Mouse (Mus musculus) intestine, embryonic 14.5 days (tissue): ENCODE data around the gene Morn1. TPM values are rescaled to one million over a fixed set of nuclear protein-coding genes. Genes with fewer than 3 reads are reported as not detected.

Experiments used
- ATAC-seq: fragments of 200-750 bp; cut with Nextera tagmentation; replicated peaks from 2 replicates; pipeline ENCODE4 v1.8.0; 2017; ENCODE audit warnings: low read depth, moderate number of reproducible peaks, moderate TSS enrichment, moderate library complexity; ENCODE audit not compliant: low FRiP score, low TSS enrichment
- DNase-seq: peaks from one replicate; pipeline ENCODE4 v3.0.0-alpha.2; 2018; ENCODE audit warnings: low spot score
- H3K27ac ChIP-seq: fragments of 300-500 bp; sonication (generic); 2 replicates; pipeline ENCODE4 v1.5.1; 2014; ENCODE audit warnings: low read depth, mild to moderate bottlenecking, control low read depth
- H3K27me3 ChIP-seq: fragments of 300-500 bp; sonication (generic); replicated peaks from 2 replicates; pipeline ENCODE4 v1.6.1; 2014; ENCODE audit warnings: low read length, control low read depth; ENCODE audit not compliant: control insufficient read depth, insufficient read depth
- H3K36me3 ChIP-seq: fragments of 300-500 bp; sonication (generic); 2 replicates; pipeline ENCODE4 v1.6.1; 2014; ENCODE audit warnings: low read length, control low read depth; ENCODE audit not compliant: control insufficient read depth, insufficient read depth
- H3K4me1 ChIP-seq: fragments of 300-500 bp; sonication (generic); replicated peaks from 2 replicates; pipeline ENCODE4 v1.6.1; 2014; ENCODE audit warnings: low read length, control low read depth, mixed read lengths; ENCODE audit not compliant: control insufficient read depth, insufficient read depth
- H3K4me2 ChIP-seq: fragments of 300-500 bp; sonication (generic); 2 replicates; pipeline ENCODE4 v1.6.1; 2014; ENCODE audit warnings: low read length
- H3K4me3 ChIP-seq: fragments of 300-500 bp; sonication (generic); 2 replicates; pipeline ENCODE4 v1.5.1; 2014; ENCODE audit warnings: low read depth, low read length, control low read depth, mixed read lengths
- H3K9ac ChIP-seq: fragments of 300-500 bp; sonication (generic); 2 replicates; pipeline ENCODE4 v1.6.1; 2014; ENCODE audit warnings: mild to moderate bottlenecking, low read length
- H3K9me3 ChIP-seq: fragments of 300-500 bp; sonication (generic); 2 replicates; pipeline ENCODE4 v1.6.1; 2016; ENCODE audit warnings: low read length, control low read depth; ENCODE audit not compliant: control insufficient read depth
- WGBS: fragments of 180-500 bp; shearing (Covaris S2); extraction: QIAGEN DNeasy Blood & Tissue Kit; methylation state at CpG from one replicate; pipeline ENCODE4 v1.1.7; 2014; 5-methylcytosine and 5-hydroxymethylcytosine counted together
- polyA plus RNA-seq: library from polyadenylated mRNA; unstranded; fragments of >200 nt; fragmentation: Nextera tagmentation; extraction: Ambion mirVana; gene quantifications from 2 replicates; pipeline ENCODE4 v1.2.1, GENCODE M21; 2014

Morn1 gene
- polyA plus RNA-seq, 1 experiment from 2014 or later, result 3.8 TPM

- peak overlapping the region; percentile 84 for H3K27ac ChIP-seq
- peak; percentile 76 for DNase-seq
- H3K36me3 ChIP-seq, result 0 out of 2 replicates have a peak, but pooled peaks cover 4% of the 10 kb centered on the region
- no peaks in the 10 kb centered on the region for H3K9me3 ChIP-seq
- ATAC-seq, result peak; percentile 56
- 52% methylated on average over 18 of the region's 18 CpGs for WGBS
- no peaks in the 10 kb centered on the region for H3K27me3 ChIP-seq
- peaks cover 72% of the 10 kb centered on the region for H3K4me1 ChIP-seq
- 0 out of 2 replicates have a peak overlapping the region, but pooled peaks have one; percentile 13 for H3K9ac ChIP-seq
- no peak overlapping the region for H3K4me3 ChIP-seq
- H3K4me2 ChIP-seq, result peak overlapping the region; percentile 38
Observed at GRCm38 (mm10) chr4:155184248-155185070, 98.1 kb downstream of the Morn1 start.

GRCm38 (mm10) chr4:155185845-155186244, 99.5 kb downstream of the Morn1 start:
- no peaks in the 10 kb centered on the region for H3K27me3 ChIP-seq
- 0 out of 2 replicates have a peak, but pooled peaks cover 4% of the 10 kb centered on the region for H3K36me3 ChIP-seq
- H3K4me2 ChIP-seq, result no peak overlapping the region
- DNase-seq, result no peak
- 88% methylated on average over 9 of the region's 9 CpGs for WGBS
- no peak overlapping the region for H3K27ac ChIP-seq
- H3K9ac ChIP-seq, result no peak overlapping the region
- no peak for ATAC-seq
- no peak overlapping the region for H3K4me3 ChIP-seq
- H3K4me1 ChIP-seq, result peaks cover 78% of the 10 kb centered on the region
- no peaks in the 10 kb centered on the region for H3K9me3 ChIP-seq

GRCm38 (mm10) chr4:155187192-155187674, 100.9 kb downstream of the Morn1 start:
- peaks cover 88% of the 10 kb centered on the region for H3K4me1 ChIP-seq
- no peak overlapping the region for H3K9ac ChIP-seq
- ATAC-seq (no peak), DNase-seq (no peak)
- H3K27ac ChIP-seq, result peak overlapping the region; percentile 34; the same call in 1 of the 2 replicates
- H3K27me3 ChIP-seq, result no peaks in the 10 kb centered on the region
- no peaks in the 10 kb centered on the region for H3K9me3 ChIP-seq
- no peak overlapping the region for H3K4me2 ChIP-seq
- 39% methylated on average over 3 of the region's 3 CpGs for WGBS
- H3K36me3 ChIP-seq, result 0 out of 2 replicates have a peak, but pooled peaks cover 4% of the 10 kb centered on the region
- H3K4me3 ChIP-seq, result no peak overlapping the region

- DNase-seq (no peak), ATAC-seq (no peak)
- no peak overlapping the region; the same call in 1 of the 2 replicates for H3K27ac ChIP-seq
- 11% methylated on average over 8 of the region's 8 CpGs for WGBS
- no peak overlapping the region for H3K4me2 ChIP-seq
- H3K27me3 ChIP-seq, result no peaks in the 10 kb centered on the region
- H3K9ac ChIP-seq, result no peak overlapping the region
- H3K36me3 ChIP-seq, result 0 out of 2 replicates have a peak, but pooled peaks cover 4% of the 10 kb centered on the region
- H3K4me1 ChIP-seq, result peaks cover 86% of the 10 kb centered on the region
- H3K4me3 ChIP-seq, result no peak overlapping the region
- H3K9me3 ChIP-seq, result no peaks in the 10 kb centered on the region
Observed at GRCm38 (mm10) chr4:155188341-155188740, 102.0 kb downstream of the Morn1 start.

- Histone ChIP-seq H3K36me3 (0 out of 2 replicates have a peak, but pooled peaks cover 4% of the 10 kb centered on the region), H3K4me1 (peaks cover 81% of the 10 kb centered on the region), H3K27ac (no peak overlapping the region; the same call in none of the 2 replicates), H3K4me3 (no peak overlapping the region), H3K9ac (no peak overlapping the region), H3K9me3 (no peaks in the 10 kb centered on the region), H3K4me2 (no peak overlapping the region), H3K27me3 (no peaks in the 10 kb centered on the region)
- no peak for ATAC-seq
- no peak for DNase-seq
Observed at GRCm38 (mm10) chr4:155188803-155189202, 102.4 kb downstream of the Morn1 start.

- no peaks in the 10 kb centered on the region for H3K9me3 ChIP-seq
- WGBS, result 15% methylated on average over 4 of the region's 4 CpGs
- DNase-seq (no peak), ATAC-seq (0 out of 2 replicates have a peak, but pooled peaks have one; percentile 30)
- no peak overlapping the region for H3K4me2 ChIP-seq
- peak overlapping the region; percentile 5; the same call in 1 of the 2 replicates for H3K27ac ChIP-seq
- no peaks in the 10 kb centered on the region for H3K27me3 ChIP-seq
- H3K4me3 ChIP-seq, result no peak overlapping the region
- H3K9ac ChIP-seq, result no peak overlapping the region
- H3K36me3 ChIP-seq, result 0 out of 2 replicates have a peak, but pooled peaks cover 4% of the 10 kb centered on the region
- H3K4me1 ChIP-seq, result peaks cover 74% of the 10 kb centered on the region
Observed at GRCm38 (mm10) chr4:155189711-155190139, 103.3 kb downstream of the Morn1 start.

GRCm38 (mm10) chr4:155190275-155190674, 103.9 kb downstream of the Morn1 start:
- H3K9ac ChIP-seq, result no peak overlapping the region
- DNase-seq, result no peak
- H3K27me3 ChIP-seq, result no peaks in the 10 kb centered on the region
- peaks cover 74% of the 10 kb centered on the region for H3K4me1 ChIP-seq
- H3K9me3 ChIP-seq, result no peaks in the 10 kb centered on the region
- peak overlapping the region; percentile 5; the same call in 1 of the 2 replicates for H3K27ac ChIP-seq
- ATAC-seq, result no peak
- 0 out of 2 replicates have a peak, but pooled peaks cover 4% of the 10 kb centered on the region for H3K36me3 ChIP-seq
- WGBS, result 22% methylated on average over 7 of the region's 7 CpGs
- no peak overlapping the region for H3K4me2 ChIP-seq
- H3K4me3 ChIP-seq, result no peak overlapping the region
